Mouse (Mus musculus) midbrain, embryonic 13.5 days (tissue): Measurements from ENCODE around the gene Ndufs6. TPM values are rescaled to one million over a fixed set of nuclear protein-coding genes. Genes with fewer than 3 reads are reported as not detected.

Experiments used
- ATAC-seq: fragments of 200-750 bp; cut with Nextera tagmentation; 2 replicates; pipeline ENCODE4 v1.8.0; 2017; ENCODE audit warnings: mild to moderate bottlenecking, moderate TSS enrichment, moderate library complexity
- H3K27ac ChIP-seq: fragments of 300-500 bp; sonication (generic); 2 replicates; pipeline ENCODE4 v1.5.1; 2015; ENCODE audit warnings: inconsistent platforms, mild to moderate bottlenecking, moderate library complexity
- H3K27me3 ChIP-seq: fragments of 300-500 bp; sonication (generic); 2 replicates; pipeline ENCODE4 v1.6.1; 2015; ENCODE audit warnings: mild to moderate bottlenecking, inconsistent platforms
- H3K36me3 ChIP-seq: fragments of 300-500 bp; sonication (generic); 2 replicates; pipeline ENCODE4 v1.6.1; 2015; ENCODE audit warnings: mild to moderate bottlenecking, inconsistent platforms
- H3K4me1 ChIP-seq: fragments of 300-500 bp; sonication (generic); replicated peaks from 2 replicates; pipeline ENCODE4 v1.6.1; 2015; ENCODE audit warnings: inconsistent platforms
- H3K4me2 ChIP-seq: fragments of 300-500 bp; sonication (generic); replicated peaks from 2 replicates; pipeline ENCODE4 v1.6.1; 2015; ENCODE audit warnings: moderate library complexity, mild to moderate bottlenecking, inconsistent platforms
- H3K4me3 ChIP-seq: fragments of 300-500 bp; sonication (generic); replicated peaks from 2 replicates; pipeline ENCODE4 v1.5.1; 2015; ENCODE audit warnings: mild to moderate bottlenecking, inconsistent platforms
- H3K9ac ChIP-seq: fragments of 300-500 bp; sonication (generic); replicated peaks from 2 replicates; pipeline ENCODE4 v1.6.1; 2015; ENCODE audit warnings: mild to moderate bottlenecking, inconsistent platforms
- H3K9me3 ChIP-seq: fragments of 300-500 bp; sonication (generic); 2 replicates; pipeline ENCODE4 v1.6.1; 2016; ENCODE audit warnings: mild to moderate bottlenecking, inconsistent platforms
- WGBS: fragments of 180-500 bp; shearing (Covaris S2); methylation state at CpG from one replicate; pipeline ENCODE4 v1.1.7; 2015; 5-methylcytosine and 5-hydroxymethylcytosine counted together
- polyA plus RNA-seq: library from polyadenylated mRNA; unstranded; fragments of >200 nt; fragmentation: Nextera tagmentation; extraction: Ambion mirVana; gene quantifications from 2 replicates; pipeline ENCODE4 v1.2.1, GENCODE M21; 2015

The Ndufs6 gene
- polyA plus RNA-seq: 362 and 373 TPM in 2 replicates

DNA sequence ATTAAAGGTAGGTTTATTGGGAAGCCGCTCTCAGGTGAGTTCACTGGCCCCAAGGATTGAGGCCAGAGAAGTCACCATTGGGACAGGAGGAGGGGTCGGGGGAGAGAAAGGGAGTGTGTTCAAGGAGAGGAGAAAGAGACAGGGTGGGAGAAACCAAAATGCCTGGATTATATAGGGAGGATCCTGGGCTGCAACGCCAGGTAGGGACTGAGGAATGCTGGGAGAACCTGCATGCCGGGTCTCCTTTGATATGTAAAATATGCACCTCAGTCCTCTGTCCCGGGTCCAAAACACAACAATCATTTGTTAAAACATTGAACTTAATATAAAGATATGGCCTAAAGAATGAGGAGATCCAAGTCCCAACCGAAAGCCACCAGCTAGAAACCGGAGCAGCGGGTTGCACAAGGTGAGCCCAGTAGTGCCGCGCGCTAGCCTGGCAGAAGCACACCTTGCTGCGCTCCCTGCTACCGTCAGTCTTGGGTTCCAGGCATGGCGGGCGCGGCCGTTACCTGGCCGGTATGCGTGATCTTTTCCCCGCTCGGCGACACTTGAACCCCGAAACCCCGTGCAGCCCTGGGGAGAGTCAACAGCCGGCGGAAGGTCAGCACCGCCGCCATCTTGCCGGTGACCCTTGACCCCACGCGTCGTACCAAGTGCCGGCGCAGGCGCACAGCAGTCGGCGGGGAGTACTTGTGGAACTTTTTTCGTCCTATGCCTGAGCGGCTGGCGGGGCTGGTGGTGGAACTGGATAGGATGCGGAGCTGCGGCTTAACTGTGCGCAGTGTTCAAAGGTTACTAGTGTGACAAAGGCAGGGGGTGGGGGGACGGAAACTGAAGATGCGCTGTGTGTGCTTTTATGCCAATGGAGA is at the start of gene Ndufs6, which contains the start of gene Mrpl36:
Gene Ndufs6 (minus strand): TSS at position 716 of the 872 bp plus-strand sequence.
Gene Mrpl36 (plus strand): TSS at position 687 of the 872 bp plus-strand sequence.
- peak; percentile 83 for ATAC-seq
- 2% methylated on average over 45 of the region's 45 CpGs for WGBS
- H3K4me1 ChIP-seq: peaks cover 40% of the 10 kb centered on the region
- peak within 1 kb of the TSS; percentile 78 for H3K9ac ChIP-seq
- no peaks in the 10 kb centered on the region for H3K27me3 ChIP-seq
- H3K9me3 ChIP-seq: no peaks in the 10 kb centered on the region
- H3K4me3 ChIP-seq: peak within 1 kb of the TSS; percentile 77
- H3K27ac ChIP-seq: peak within 1 kb of the TSS; percentile 65; the same call in 1 of the 2 replicates
- peak within 1 kb of the TSS; percentile 80 for H3K4me2 ChIP-seq
- peaks cover 33% of the 10 kb centered on the region for H3K36me3 ChIP-seq

DNA sequence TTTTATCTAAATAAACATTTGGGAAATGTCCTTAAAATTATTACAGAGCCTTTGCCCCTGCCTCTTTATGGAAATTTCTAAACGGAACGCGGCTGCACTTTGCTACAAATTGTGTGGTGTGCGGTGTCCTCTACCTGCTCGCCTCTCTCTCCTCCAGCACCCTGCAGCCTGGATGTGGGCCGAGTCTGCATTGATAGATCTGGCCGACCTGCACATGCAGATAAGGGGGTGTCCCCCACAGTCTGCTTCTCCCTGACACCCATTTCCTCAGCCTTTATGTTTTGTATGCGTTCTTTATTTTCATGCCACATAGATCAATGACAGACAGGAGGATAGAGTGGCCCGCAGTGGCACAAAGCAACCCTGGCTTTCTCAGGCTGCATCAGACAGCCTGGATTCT is 49.3 kb upstream of the Ndufs6 start:
- Histone ChIP-seq H3K4me1 (0 out of 2 replicates have a peak, but pooled peaks cover 3% of the 10 kb centered on the region), H3K4me3 (no peak overlapping the region), H3K4me2 (no peak overlapping the region), H3K27ac (no peak overlapping the region), H3K27me3 (no peaks in the 10 kb centered on the region), H3K36me3 (no peaks in the 10 kb centered on the region), H3K9ac (no peak overlapping the region), H3K9me3 (no peaks in the 10 kb centered on the region)
- 86% methylated on average over 9 of the region's 9 CpGs for WGBS
- no peak for ATAC-seq

DNA sequence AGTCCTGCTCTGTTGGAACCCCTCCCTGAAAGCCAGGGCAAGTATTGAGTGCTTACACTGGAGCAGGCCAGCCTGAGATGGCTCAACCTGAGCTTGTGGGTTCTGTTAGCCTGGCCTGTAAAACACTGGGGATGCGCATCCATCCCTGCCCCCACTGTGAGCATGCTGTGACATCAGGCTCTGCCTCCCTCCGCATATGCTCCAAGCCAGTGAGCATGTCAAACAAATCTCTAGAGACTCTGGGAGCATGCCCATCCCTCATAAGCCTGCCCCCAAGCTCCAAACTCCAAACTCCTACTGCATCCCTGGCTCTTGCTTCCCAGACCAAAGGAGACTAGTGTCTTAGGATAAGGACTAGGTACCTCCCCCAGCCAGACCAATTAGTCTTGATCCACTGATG is 46.3 kb upstream of the Ndufs6 start:
- ATAC-seq: peak; percentile 45
- Histone ChIP-seq H3K36me3 (no peaks in the 10 kb centered on the region), H3K9ac (no peak overlapping the region), H3K27ac (no peak overlapping the region), H3K27me3 (no peaks in the 10 kb centered on the region), H3K9me3 (no peaks in the 10 kb centered on the region), H3K4me3 (no peak overlapping the region), H3K4me1 (0 out of 2 replicates have a peak, but pooled peaks cover 3% of the 10 kb centered on the region), H3K4me2 (no peak overlapping the region)
- 45% methylated on average over 2 of the region's 2 CpGs for WGBS

DNA sequence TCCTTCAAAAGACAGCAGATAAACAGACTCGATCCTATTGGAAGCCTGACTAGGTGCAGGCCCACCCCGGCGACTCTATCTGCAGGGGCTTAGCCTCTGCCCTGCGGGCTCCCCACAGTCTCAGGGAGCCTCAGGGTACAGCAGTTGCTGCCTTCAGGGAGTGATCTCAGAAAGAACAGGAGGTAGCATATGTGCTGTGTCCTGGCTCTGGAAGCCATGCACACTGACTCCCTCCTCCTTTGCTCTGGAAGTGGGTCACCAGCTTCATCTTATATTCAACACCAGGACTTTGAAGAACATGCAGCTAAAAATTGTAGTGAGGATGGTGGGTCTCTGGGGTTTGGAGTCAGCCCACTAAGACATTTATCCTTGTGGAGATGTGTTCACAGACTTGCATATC is 45.0 kb upstream of the Ndufs6 start:
- WGBS: 82% methylated on average over 4 of the region's 4 CpGs
- no peak overlapping the region for H3K27ac ChIP-seq
- no peak overlapping the region for H3K4me3 ChIP-seq
- 0 out of 2 replicates have a peak, but pooled peaks cover 3% of the 10 kb centered on the region for H3K4me1 ChIP-seq
- no peaks in the 10 kb centered on the region for H3K27me3 ChIP-seq
- no peaks in the 10 kb centered on the region for H3K9me3 ChIP-seq
- H3K9ac ChIP-seq: no peak overlapping the region
- H3K36me3 ChIP-seq: no peaks in the 10 kb centered on the region
- no peak overlapping the region for H3K4me2 ChIP-seq
- ATAC-seq: no peak

GRCm38 (mm10) chr13:73357106-73357505 is 28.8 kb upstream of the Ndufs6 start:
- no peak overlapping the region for H3K9ac ChIP-seq
- H3K36me3 ChIP-seq: no peaks in the 10 kb centered on the region
- no peaks in the 10 kb centered on the region for H3K9me3 ChIP-seq
- H3K4me2 ChIP-seq: no peak overlapping the region
- H3K27ac ChIP-seq: no peak overlapping the region
- no peaks in the 10 kb centered on the region for H3K27me3 ChIP-seq
- 88% methylated on average over 3 of the region's 3 CpGs for WGBS
- H3K4me1 ChIP-seq: no peaks in the 10 kb centered on the region
- ATAC-seq: no peak
- H3K4me3 ChIP-seq: no peak overlapping the region

DNA sequence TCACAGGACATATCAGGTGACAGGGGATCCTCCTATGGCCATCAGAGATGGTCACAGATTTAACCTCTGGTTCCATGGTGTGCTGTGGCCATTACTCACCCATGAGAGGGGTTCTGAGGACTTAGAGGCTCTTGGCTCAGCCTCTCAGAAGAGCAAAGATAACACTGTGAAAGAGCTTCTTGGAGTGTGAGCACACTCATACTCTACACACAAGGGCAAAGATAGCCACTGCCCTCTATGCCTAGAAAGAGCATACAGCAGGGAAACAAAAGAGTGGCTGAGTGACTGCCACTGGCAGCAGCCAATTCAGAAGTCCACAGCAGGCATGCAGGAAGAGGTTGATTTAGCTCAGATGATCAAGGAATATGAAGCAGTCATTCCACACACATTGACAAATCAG is 24.1 kb upstream of the Ndufs6 start:
- no peak overlapping the region for H3K4me2 ChIP-seq
- H3K9ac ChIP-seq: no peak overlapping the region
- H3K4me3 ChIP-seq: no peak overlapping the region
- no peaks in the 10 kb centered on the region for H3K4me1 ChIP-seq
- no peak overlapping the region for H3K27ac ChIP-seq
- ATAC-seq: no peak
- no peaks in the 10 kb centered on the region for H3K9me3 ChIP-seq
- H3K27me3 ChIP-seq: no peaks in the 10 kb centered on the region
- H3K36me3 ChIP-seq: no peaks in the 10 kb centered on the region

- H3K9me3 ChIP-seq: no peaks in the 10 kb centered on the region
- H3K4me3 ChIP-seq: no peak overlapping the region
- 74% methylated on average over 3 of the region's 3 CpGs for WGBS
- no peaks in the 10 kb centered on the region for H3K36me3 ChIP-seq
- ATAC-seq: no peak
- no peaks in the 10 kb centered on the region for H3K4me1 ChIP-seq
- H3K4me2 ChIP-seq: no peak overlapping the region
- H3K9ac ChIP-seq: no peak overlapping the region
- no peaks in the 10 kb centered on the region for H3K27me3 ChIP-seq
- H3K27ac ChIP-seq: no peak overlapping the region
These were observed 23.6 kb upstream of the Ndufs6 start for GRCm38 (mm10) chr13:73351910-73352309.

DNA sequence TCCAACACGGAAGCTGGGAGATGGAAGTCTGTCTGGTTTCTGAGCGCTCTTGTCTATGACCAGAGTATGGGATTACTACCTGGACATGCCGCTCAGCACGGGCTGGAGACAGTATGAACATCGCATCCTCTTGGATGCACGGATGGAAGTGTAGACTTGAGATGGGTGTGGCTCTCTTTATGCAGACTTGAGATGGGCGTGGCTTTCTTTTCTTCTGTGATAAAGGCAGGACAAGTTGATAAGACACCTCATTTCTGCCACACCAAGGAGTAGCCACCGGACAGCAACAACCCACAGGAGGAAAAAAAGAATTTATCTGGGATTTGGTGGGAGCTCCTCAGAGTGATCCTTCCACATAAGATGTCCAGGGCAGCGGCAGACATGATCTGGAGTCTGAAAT is 22.4 kb upstream of the Ndufs6 start:
- WGBS: 91% methylated on average over 9 of the region's 9 CpGs

DNA sequence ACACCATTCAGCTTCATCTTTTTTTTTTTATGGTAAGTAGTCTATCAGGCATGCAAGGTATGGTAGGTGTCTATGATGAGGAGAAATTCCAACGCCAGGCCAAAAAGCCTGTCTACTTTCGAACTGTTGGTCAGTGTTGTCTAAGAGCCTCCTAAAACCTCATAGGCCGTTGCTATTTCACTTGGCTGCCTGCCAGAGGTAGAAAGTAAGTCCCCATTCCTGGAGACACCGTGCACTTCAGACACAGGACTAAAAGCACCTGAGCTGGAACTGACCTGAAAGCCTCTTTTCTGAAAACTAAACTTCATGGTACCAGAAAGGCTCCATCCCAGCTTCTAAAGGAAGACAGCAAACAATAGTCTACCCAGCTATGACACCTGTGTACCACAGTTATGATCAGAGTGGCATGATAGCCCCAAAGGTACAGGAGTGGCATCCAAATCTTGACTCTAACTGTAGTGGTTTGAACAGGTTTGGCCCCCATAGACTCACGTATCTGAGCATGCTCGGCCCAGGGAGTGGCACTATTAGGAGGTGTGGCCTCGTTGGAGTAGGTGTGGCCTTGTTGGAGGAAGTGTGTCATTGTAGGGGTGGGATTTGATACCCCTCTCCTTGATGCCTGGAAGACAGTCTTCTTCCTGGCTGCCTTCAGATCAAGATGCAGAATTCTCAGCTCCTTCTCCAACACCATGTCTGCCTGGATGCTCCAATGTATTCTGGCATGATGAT is 19.7 kb upstream of the Ndufs6 start:
- WGBS: 85% methylated on average over 7 of the region's 7 CpGs
- Histone ChIP-seq H3K9ac (no peak overlapping the region), H3K4me1 (no peaks in the 10 kb centered on the region), H3K9me3 (no peaks in the 10 kb centered on the region), H3K4me2 (no peak overlapping the region), H3K4me3 (no peak overlapping the region), H3K27ac (no peak overlapping the region), H3K27me3 (no peaks in the 10 kb centered on the region), H3K36me3 (no peaks in the 10 kb centered on the region)
- ATAC-seq: no peak

More for the DNA sequence above, 22.4 kb upstream of the Ndufs6 start:
- no peak overlapping the region for H3K4me3 ChIP-seq
- no peaks in the 10 kb centered on the region for H3K4me1 ChIP-seq
- no peak overlapping the region for H3K4me2 ChIP-seq
- H3K36me3 ChIP-seq: no peaks in the 10 kb centered on the region
- no peaks in the 10 kb centered on the region for H3K9me3 ChIP-seq
- no peak for ATAC-seq
- H3K27ac ChIP-seq: no peak overlapping the region
- no peaks in the 10 kb centered on the region for H3K27me3 ChIP-seq
- no peak overlapping the region for H3K9ac ChIP-seq

DNA sequence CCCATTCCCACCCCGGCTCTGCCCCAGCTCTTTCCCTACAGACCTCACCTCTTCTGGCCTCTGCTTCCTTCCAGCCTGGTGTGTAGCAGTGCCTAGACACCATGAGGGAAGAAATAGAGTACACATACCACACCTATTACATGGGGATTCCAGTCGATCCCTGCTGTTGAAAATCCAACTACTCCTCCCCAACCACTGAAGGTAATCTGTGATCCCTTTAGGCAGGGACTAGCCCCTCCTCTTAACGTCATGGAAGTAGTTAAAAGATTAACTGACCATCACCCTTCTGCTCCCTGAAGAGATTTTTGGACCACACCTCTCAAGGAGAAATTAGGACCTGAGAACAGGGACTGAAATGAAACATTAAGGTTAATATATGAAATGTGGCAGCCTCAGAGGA is 18.8 kb upstream of the Ndufs6 start:
- Histone ChIP-seq H3K4me3 (no peak overlapping the region), H3K27ac (no peak overlapping the region), H3K4me1 (no peaks in the 10 kb centered on the region), H3K36me3 (no peaks in the 10 kb centered on the region), H3K4me2 (no peak overlapping the region), H3K9me3 (no peaks in the 10 kb centered on the region), H3K27me3 (no peaks in the 10 kb centered on the region), H3K9ac (no peak overlapping the region)
- WGBS: 73% methylated on average over 3 of the region's 3 CpGs
- no peak for ATAC-seq

DNA sequence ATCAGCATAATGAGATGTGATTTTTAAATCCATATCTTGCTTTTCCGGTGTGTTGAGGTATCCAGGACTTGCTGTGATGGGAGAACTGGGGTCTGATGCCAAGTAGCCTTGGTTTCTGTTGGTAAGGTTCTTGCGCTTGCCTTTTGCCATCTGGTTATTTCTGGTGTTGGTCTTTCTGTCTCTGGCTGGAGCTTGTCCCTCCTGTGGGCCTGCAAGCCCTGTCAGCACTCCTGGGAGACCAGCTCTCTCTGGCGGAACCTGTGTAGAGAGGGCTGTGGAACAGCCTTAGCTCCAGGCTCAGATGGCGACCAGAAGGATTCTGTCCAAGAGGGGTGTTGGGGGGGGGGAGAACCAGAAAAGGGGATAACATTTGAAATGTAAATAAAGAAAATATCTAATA is 18.4 kb upstream of the Ndufs6 start:
- no peak for ATAC-seq
- Histone ChIP-seq H3K9me3 (no peaks in the 10 kb centered on the region), H3K9ac (no peak overlapping the region), H3K27ac (no peak overlapping the region), H3K4me2 (no peak overlapping the region), H3K4me3 (no peak overlapping the region), H3K27me3 (no peaks in the 10 kb centered on the region), H3K4me1 (no peaks in the 10 kb centered on the region), H3K36me3 (no peaks in the 10 kb centered on the region)
- 81% methylated on average over 4 of the region's 4 CpGs for whole genome bisulfite sequencing

- H3K27ac ChIP-seq: no peak overlapping the region
- H3K36me3 ChIP-seq: no peaks in the 10 kb centered on the region
- H3K9me3 ChIP-seq: no peaks in the 10 kb centered on the region
- no peak overlapping the region for H3K4me3 ChIP-seq
- H3K9ac ChIP-seq: no peak overlapping the region
- H3K27me3 ChIP-seq: no peaks in the 10 kb centered on the region
- H3K4me2 ChIP-seq: no peak overlapping the region
- no peaks in the 10 kb centered on the region for H3K4me1 ChIP-seq
- ATAC-seq: no peak
- 43% methylated on average over 2 of the region's 2 CpGs for WGBS
These were observed 17.8 kb upstream of the Ndufs6 start for GRCm38 (mm10) chr13:73346131-73346530.
